Mouse (Mus musculus) adrenal gland, postnatal 0 days (tissue): Measurements from ENCODE around the gene Gm17545. TPM values are rescaled to one million over a fixed set of nuclear protein-coding genes. Genes with fewer than 3 reads are reported as not detected.

Source experiments
- polyA plus RNA-seq: library from polyadenylated mRNA; unstranded; fragments of >200 nt; fragmentation: Nextera tagmentation; extraction: Ambion mirVana; gene quantifications from 2 replicates; pipeline ENCODE4 v1.2.1, GENCODE M21; 2015

The Gm17545 gene
- not detected in 2 replicates for polyA plus RNA-seq

GRCm38 (mm10) chr9:22453990-22454389 is at the start of gene Gm17545:
Gene Gm17545, plus strand, starts transcription at chr9:22454290.

DNA sequence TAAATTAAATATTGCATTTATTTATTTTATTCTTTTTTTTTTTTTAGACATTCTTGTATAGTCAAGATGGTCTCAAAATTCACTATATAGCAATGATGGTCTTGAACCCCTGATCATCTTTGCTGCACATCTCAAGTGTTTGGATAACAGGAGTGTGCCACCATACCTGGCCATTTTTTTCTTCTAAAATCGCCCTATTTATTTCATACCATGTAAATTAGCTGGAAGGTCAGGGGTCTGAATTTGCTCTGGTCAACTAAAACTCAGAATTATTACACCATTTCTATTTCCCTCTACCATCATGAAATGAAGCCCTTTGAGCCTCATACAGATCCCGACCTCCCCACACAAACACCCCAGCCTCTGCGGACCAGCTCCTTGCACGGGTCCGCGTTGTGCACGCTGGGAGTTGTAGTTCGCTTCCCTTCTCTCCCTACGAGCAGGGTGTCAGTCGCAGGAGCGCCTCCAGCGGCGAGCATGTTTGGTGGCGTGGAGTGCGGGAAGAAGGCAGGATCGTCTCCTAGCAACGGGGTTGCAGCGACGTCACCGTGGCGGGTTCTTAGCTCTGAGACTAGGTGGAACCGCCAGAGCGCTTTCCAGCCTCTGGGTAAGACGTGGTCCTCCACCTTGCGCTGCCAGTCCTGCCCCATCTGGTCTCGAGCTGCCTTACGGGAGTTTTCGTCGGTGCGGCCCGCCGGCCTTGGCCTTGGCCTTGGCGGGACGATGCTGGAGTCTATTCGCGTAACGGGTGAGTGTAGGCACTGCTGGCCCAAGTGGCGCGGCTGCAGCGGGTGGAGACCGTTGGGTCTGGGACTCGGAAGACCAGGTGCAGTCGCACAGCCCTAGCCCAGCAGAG is 42.9 kb upstream of the Gm17545 start, which contains the start of gene 9530077C05Rik:
9530077C05Rik (plus strand) TSS at position 512 of the 856 bp plus-strand sequence.

DNA sequence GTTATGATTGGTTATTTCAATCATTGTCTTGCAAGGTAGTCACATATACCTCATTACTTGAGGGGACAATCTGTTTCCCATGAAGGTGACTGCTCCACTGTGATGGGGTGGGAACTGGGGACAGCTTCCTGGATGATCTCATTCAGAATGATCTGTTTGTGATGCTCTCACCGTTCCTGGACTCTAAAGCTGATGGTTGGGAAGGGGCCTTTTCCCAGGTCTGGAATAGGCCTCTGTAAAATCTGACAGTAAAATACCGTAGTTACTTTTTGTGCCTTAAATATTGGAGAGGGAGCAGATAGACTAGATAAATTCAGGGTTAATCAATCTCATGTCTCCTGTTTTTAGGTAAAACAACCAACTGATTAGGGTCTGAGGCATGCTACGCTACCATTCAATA is 15.6 kb downstream of the Gm17545 start, which contains the start of gene Rp9:
Rp9 (minus strand) TSS at position 101 of the 400 bp plus-strand sequence.

GRCm38 (mm10) chr9:22475424-22475868 is 21.4 kb downstream of the Gm17545 start, which contains the start of gene Bbs9:
Gene Bbs9, plus strand, starts transcription at chr9:22475715.

Other genes with a start within 250 kb of the Gm17545 start
- 11.5 and 19.0 TPM in 2 replicates for gene Zfp809, start 228.6 kb upstream of the Gm17545 start, polyA plus RNA-seq
- 0.99 and 1.3 TPM in 2 replicates for gene Zfp599, start 194.4 kb upstream of the Gm17545 start, polyA plus RNA-seq
- 12.7 and 15.2 TPM in 2 replicates for gene Zfp810, start 146.6 kb upstream of the Gm17545 start, polyA plus RNA-seq
- gene Anln, start 65.1 kb upstream of the Gm17545 start, polyA plus RNA-seq, result 9.5 and 10.1 TPM in 2 replicates
- gene 9530077C05Rik, start 42.8 kb upstream of the Gm17545 start, polyA plus RNA-seq, result 9.0 and 9.1 TPM in 2 replicates
- gene Rp9, start 15.5 kb downstream of the Gm17545 start, polyA plus RNA-seq, result 60.3 and 71.6 TPM in 2 replicates
- 13.3 and 15.1 TPM in 2 replicates for gene Bbs9, start 21.4 kb downstream of the Gm17545 start, polyA plus RNA-seq